Mouse (Mus musculus) small intestine, adult 2 months (tissue): Measurements from ENCODE around the gene Gm2035.
"Not testable (repeated sequence)": the region's sequence is repeated elsewhere in the genome, so short reads cannot be mapped to it uniquely, and the experiment has no call there.

Experiments used
- CTCF ChIP-seq: fragments of 200-500 bp; IDR thresholded peaks from 2 replicates; pipeline ENCODE4 v1.5.1; 2012; ENCODE audit warnings: low read depth, mild to moderate bottlenecking, control low read depth, inconsistent platforms, low read length, moderate library complexity, mixed read lengths; ENCODE audit not compliant: insufficient replicate concordance, insufficient read length; ENCODE audit errors: extremely low read depth
- POLR2A ChIP-seq: fragments of 200-500 bp; IDR thresholded peaks from 2 replicates; pipeline ENCODE4 v1.6.1; 2012; ENCODE audit warnings: low read depth, mild to moderate bottlenecking, control low read depth, inconsistent platforms, low read length, moderate library complexity

- not testable (repeated sequence) for TF ChIP-seq POLR2A, CTCF
These were observed 45.9 kb downstream of the Gm2035 start, which contains the start of gene Gm2016 for GRCm38 (mm10) chr12:87873772-87874171.
